Mouse (Mus musculus): Measurements from ENCODE around the gene Loxl4. TPM values are rescaled to one million over a fixed set of nuclear protein-coding genes. Genes with fewer than 3 reads are reported as not detected.

Loxl4 gene
- 1.8 and 2.3 TPM in 2 replicates for polyA plus RNA-seq (2012; rRNA removed)

DNA sequence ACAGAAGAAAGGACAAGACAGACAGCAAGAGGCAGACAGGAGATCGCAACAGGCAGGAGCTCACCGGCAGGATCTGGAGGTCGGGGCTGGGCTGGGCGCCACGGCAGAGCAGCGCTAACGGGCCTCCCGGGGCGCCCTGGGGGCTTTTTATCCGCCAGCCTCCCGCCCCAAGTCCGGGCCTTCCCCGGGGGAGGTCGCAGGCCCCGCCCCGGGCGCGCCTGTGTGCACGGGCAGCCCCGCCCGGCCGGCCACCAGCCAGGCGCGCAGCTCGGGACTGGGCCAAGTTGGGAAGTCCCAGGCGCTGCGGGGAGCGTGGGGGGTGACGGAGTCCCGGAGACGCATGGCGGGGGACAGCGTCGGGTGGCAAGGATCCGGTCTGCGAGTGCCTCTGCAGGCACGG lies at the start of gene Loxl4:
TSS of gene Loxl4 (minus strand) at position 160 of the 400 bp plus-strand sequence.

Other genes starting within 250 kb of the Loxl4 start
- 4.2 and 4.4 TPM in 2 replicates for gene Crtac1, start 181.0 kb downstream of the Loxl4 start, polyA plus RNA-seq (2012; rRNA removed)
- 4.4 and 4.9 TPM in 2 replicates for gene R3hcc1l, start 94.1 kb downstream of the Loxl4 start, polyA plus RNA-seq (2012; rRNA removed)
- 24.0 and 30.0 TPM in 2 replicates for gene Pyroxd2, start 140.0 kb upstream of the Loxl4 start, polyA plus RNA-seq (2012; rRNA removed)
- 56.1 and 72.2 TPM in 2 replicates for gene Hps1, start 167.2 kb upstream of the Loxl4 start, polyA plus RNA-seq (2012; rRNA removed)

Measured in ovary, adult 2 months (tissue).